Mouse (Mus musculus): ENCODE measurements around the gene Parpbp.

DNA sequence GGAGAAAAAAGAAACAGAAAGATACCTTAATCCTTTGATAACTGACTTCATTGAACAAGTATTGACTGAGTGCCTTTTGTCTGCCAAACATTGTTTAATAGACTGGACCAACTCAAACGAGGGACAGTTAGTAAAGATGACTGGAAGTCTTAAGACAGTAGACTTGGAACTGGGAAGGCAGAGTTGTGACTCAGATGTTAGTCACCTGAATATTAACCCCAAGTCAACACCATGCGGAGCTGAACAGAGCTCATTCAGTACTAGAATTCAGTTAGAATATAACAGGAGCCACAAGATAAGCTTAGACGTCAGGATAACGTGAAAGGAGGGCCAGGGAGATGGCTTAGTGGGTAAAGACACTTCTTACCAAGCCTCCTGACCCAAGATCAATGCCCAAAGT lies 3.6 kb upstream of the Parpbp start:
- TF ChIP-seq POLR2A (IDR thresholded peaks at IDR 0.05; ENCODE audit: insufficient read length, low read depth), result no peak
- no peak for TF ChIP-seq TCF12 (IDR thresholded peaks at IDR 0.05; ENCODE audit: insufficient read depth, poor library complexity, severe bottlenecking)
- TF ChIP-seq CEBPB (IDR thresholded peaks at IDR 0.05; ENCODE audit: insufficient read depth, poor library complexity, severe bottlenecking), result no peak
- no peak for TF ChIP-seq POLR2AphosphoS2 (IDR thresholded peaks at IDR 0.05; ENCODE audit: insufficient read length, low read depth)
- TF ChIP-seq MAX (IDR thresholded peaks at IDR 0.05; ENCODE audit: low read depth), result no peak
- TF ChIP-seq MYOD1 (IDR thresholded peaks at IDR 0.05; ENCODE audit: control insufficient read depth in 1 of 3, insufficient read length in 2 of 3, low read depth in 2 of 3), result no peak
